Mouse (Mus musculus): ENCODE data around the gene Ephx1. TPM values are rescaled to one million over a fixed set of nuclear protein-coding genes. Genes with fewer than 3 reads are reported as not detected.
"Not testable (repeated sequence)": the region's sequence is repeated elsewhere in the genome, so short reads cannot be mapped to it uniquely, and the experiment has no call there.

Ephx1 gene
- polyA plus RNA-seq, 1 experiment: 60.6 TPM

- Histone ChIP-seq H3K36me3 (ENCODE audit: control insufficient read depth, insufficient read depth) (peaks cover 18% of the 10 kb centered on the region), H3K79me3 (ENCODE audit: low read depth) (peaks cover 10% of the 10 kb centered on the region), H3ac (ENCODE audit: control insufficient read depth, insufficient read length, low read depth) (no peak overlapping the region), H3K4me3 (ENCODE audit: insufficient read depth, poor library complexity, severe bottlenecking) (no peak overlapping the region), H3K27me3 (ENCODE audit: control insufficient read depth, insufficient read depth, insufficient read length) (no peaks in the 10 kb centered on the region), H3K79me2 (ENCODE audit: control insufficient read depth, insufficient read depth) (peaks cover 58% of the 10 kb centered on the region)
- no peak for TF ChIP-seq CEBPB (IDR thresholded peaks at IDR 0.05; ENCODE audit: low read depth)
Observed at GRCm38 (mm10) chr1:180943896-180944295, 76.8 kb downstream of the Ephx1 start.

DNA sequence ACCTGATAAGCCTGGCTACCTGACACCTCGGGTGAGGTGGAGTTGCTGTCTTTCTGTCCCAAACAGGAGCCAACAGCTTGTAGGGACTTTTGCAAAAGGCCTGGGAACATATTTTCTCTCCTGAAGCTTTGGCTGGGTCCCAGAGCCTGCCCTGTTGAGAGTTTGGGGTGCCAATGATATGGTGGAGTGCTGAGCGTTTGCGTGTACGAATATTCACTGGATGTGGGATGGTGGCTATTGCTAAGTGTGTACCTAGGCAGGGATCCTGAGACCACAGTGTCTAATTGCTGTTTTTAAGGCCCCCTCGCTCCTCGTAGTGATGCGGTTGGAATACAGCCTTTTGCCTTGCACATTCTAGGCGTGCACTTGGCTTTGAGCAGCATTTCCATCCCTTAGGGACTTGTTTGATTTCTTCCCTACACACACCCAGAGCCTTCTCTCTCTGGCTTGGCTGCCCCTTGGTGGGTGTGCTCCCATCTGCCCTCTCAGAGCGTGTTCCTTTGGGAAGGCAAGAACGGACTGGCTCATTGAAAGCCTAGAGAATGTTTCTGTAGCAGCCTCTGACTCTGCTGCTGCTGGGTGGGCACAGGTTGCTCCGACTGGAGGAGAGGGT lies 77.6 kb downstream of the Ephx1 start:
- Histone ChIP-seq H3K79me2 (ENCODE audit: control insufficient read depth, insufficient read depth) (peaks cover 58% of the 10 kb centered on the region), H3K36me3 (ENCODE audit: control insufficient read depth, insufficient read depth) (peaks cover 15% of the 10 kb centered on the region), H3K4me3 (ENCODE audit: insufficient read depth, poor library complexity, severe bottlenecking) (peak overlapping the region; percentile 60), H3K79me3 (ENCODE audit: low read depth) (peaks cover 10% of the 10 kb centered on the region), H3K27me3 (ENCODE audit: control insufficient read depth, insufficient read depth, insufficient read length) (no peaks in the 10 kb centered on the region), H3ac (ENCODE audit: control insufficient read depth, insufficient read length, low read depth) (peak overlapping the region; percentile 81)
- TF ChIP-seq USF1 (IDR thresholded peaks at IDR 0.05; ENCODE audit: low read depth) (no peak), CEBPB (IDR thresholded peaks at IDR 0.05; ENCODE audit: low read depth) (no peak), CTCF (IDR thresholded peaks at IDR 0.05; ENCODE audit: control insufficient read depth, insufficient read depth, insufficient read length) (no peak), MYOG (IDR thresholded peaks at IDR 0.05; ENCODE audit: control insufficient read depth, extremely low read depth, insufficient read length) (no peak)

GRCm38 (mm10) chr1:180942166-180943031 lies 78.3 kb downstream of the Ephx1 start, which contains the start of gene Tmem63a:
Gene Tmem63a (plus strand): TSS chr1:180942344.
- peak within 1 kb of the TSS; percentile 81 for H3ac ChIP-seq (ENCODE audit: control insufficient read depth, insufficient read length, low read depth)
- H3K79me2 ChIP-seq (ENCODE audit: control insufficient read depth, insufficient read depth): peaks cover 58% of the 10 kb centered on the region
- H3K79me3 ChIP-seq (ENCODE audit: low read depth): peaks cover 10% of the 10 kb centered on the region
- H3K27me3 ChIP-seq (ENCODE audit: control insufficient read depth, insufficient read depth, insufficient read length): no peaks in the 10 kb centered on the region
- peak within 1 kb of the TSS; percentile 60 for H3K4me3 ChIP-seq (ENCODE audit: insufficient read depth, poor library complexity, severe bottlenecking)
- TF ChIP-seq MYOG (IDR thresholded peaks at IDR 0.05; ENCODE audit: control insufficient read depth, extremely low read depth, insufficient read length) (no peak), CTCF (IDR thresholded peaks at IDR 0.05; ENCODE audit: control insufficient read depth, insufficient read depth, insufficient read length) (no peak)
- peaks cover 8% of the 10 kb centered on the region for H3K36me3 ChIP-seq (ENCODE audit: control insufficient read depth, insufficient read depth)

- TF ChIP-seq MAX (IDR thresholded peaks at IDR 0.05): no peak
- no peak for TF ChIP-seq CTCF (IDR thresholded peaks at IDR 0.05; ENCODE audit: control insufficient read depth, insufficient read depth, insufficient read length)
- no peak for TF ChIP-seq MYOG (IDR thresholded peaks at IDR 0.05; ENCODE audit: control insufficient read depth, extremely low read depth, insufficient read length)
- TF ChIP-seq MYOD1 (IDR thresholded peaks at IDR 0.05; ENCODE audit: control insufficient read depth, insufficient read length, low read depth): no peak
- TF ChIP-seq USF1 (IDR thresholded peaks at IDR 0.05; ENCODE audit: low read depth): no peak
- no peak for TF ChIP-seq CEBPB (IDR thresholded peaks at IDR 0.05; ENCODE audit: low read depth)
- TF ChIP-seq FOSL1 (IDR thresholded peaks at IDR 0.05; ENCODE audit: insufficient read depth, low read length, poor library complexity, severe bottlenecking): no peak
- peaks cover 54% of the 10 kb centered on the region for H3K79me2 ChIP-seq (ENCODE audit: control insufficient read depth, insufficient read depth)
- peaks cover 1% of the 10 kb centered on the region for H3K36me3 ChIP-seq (ENCODE audit: control insufficient read depth, insufficient read depth)
- H3K27me3 ChIP-seq (ENCODE audit: control insufficient read depth, insufficient read depth, insufficient read length): no peaks in the 10 kb centered on the region
- H3K4me3 ChIP-seq (ENCODE audit: insufficient read depth, poor library complexity, severe bottlenecking): peak overlapping the region; percentile 60
- peaks cover 10% of the 10 kb centered on the region for H3K79me3 ChIP-seq (ENCODE audit: low read depth)
- H3ac ChIP-seq (ENCODE audit: control insufficient read depth, insufficient read length, low read depth): peak overlapping the region; percentile 81
Observed at GRCm38 (mm10) chr1:180941726-180942125, 79.0 kb downstream of the Ephx1 start.

DNA sequence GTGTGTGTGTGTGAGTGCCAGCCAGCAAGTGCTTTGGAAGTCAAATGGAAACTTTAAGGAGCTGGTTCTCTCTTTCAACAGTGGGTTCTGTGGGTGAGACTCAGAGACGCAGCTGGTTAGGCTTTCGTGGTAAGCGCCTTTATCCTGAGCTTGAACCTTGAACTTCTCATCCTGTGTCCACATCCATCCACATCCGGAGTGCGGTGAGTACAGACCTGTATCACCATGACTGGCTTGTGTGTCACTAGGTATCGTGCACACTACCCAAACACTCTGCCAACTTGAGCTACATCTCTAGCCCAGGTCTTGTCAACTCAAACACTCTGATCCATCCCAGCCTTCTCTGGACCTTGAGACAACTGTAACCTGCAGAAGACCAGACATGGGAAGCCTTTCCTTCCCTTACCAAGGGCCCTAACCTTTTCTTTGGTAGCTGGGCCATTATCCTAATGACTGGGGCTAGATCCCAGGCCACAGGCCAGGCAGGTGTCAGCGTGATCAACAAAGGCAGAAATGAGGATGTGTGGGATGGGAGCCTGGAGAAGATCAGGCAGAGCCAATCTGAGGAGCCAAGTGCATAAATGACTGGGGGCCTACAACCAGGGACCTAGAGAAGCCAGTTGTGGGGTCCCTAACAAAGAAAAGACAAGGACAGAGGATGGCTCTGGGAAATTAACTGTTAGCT lies 79.8 kb downstream of the Ephx1 start:
- H3K79me3 ChIP-seq (ENCODE audit: low read depth): peaks cover 5% of the 10 kb centered on the region
- H3K4me3 ChIP-seq (ENCODE audit: insufficient read depth, poor library complexity, severe bottlenecking): peak overlapping the region; percentile 60

DNA sequence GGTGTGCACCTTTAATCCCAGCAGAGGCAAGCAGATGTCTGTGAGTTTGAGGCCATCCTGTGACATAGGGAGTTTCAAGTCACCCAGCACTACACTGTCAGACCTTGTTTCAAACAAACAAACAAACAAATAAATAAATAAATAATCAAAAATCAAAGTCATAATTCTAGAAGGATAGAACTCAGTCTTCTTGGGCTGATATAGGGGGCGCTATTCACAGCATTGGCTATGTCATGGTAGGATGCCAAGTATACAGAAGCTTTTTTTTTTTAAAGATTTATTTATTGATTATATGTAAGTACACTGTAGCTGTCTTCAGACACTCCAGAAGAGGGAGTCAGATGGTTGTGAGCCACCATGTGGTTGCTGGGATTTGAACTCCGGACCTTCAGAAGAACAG lies 81.9 kb downstream of the Ephx1 start:
- H3K27me3 ChIP-seq (ENCODE audit: control insufficient read depth, insufficient read depth, insufficient read length); H3K4me3 ChIP-seq (ENCODE audit: insufficient read depth, poor library complexity, severe bottlenecking); H3K79me3 ChIP-seq (ENCODE audit: low read depth); H3ac ChIP-seq (ENCODE audit: control insufficient read depth, insufficient read length, low read depth); H3K36me3 ChIP-seq (ENCODE audit: control insufficient read depth, insufficient read depth): not testable (repeated sequence)
- H3K79me2 ChIP-seq (ENCODE audit: control insufficient read depth, insufficient read depth): peaks cover 30% of the 10 kb centered on the region

More for the DNA sequence above, 79.8 kb downstream of the Ephx1 start:
- Histone ChIP-seq H3K36me3 (ENCODE audit: control insufficient read depth, insufficient read depth) (no peaks in the 10 kb centered on the region), H3ac (ENCODE audit: control insufficient read depth, insufficient read length, low read depth) (peak overlapping the region; percentile 13), H3K27me3 (ENCODE audit: control insufficient read depth, insufficient read depth, insufficient read length) (no peaks in the 10 kb centered on the region), H3K79me2 (ENCODE audit: control insufficient read depth, insufficient read depth) (peaks cover 46% of the 10 kb centered on the region)
- TF ChIP-seq MYOG (IDR thresholded peaks at IDR 0.05; ENCODE audit: control insufficient read depth, extremely low read depth, insufficient read length) (no peak), CEBPB (IDR thresholded peaks at IDR 0.05; ENCODE audit: low read depth) (no peak), CTCF (IDR thresholded peaks at IDR 0.05; ENCODE audit: control insufficient read depth, insufficient read depth, insufficient read length) (no peak), MYOD1 (IDR thresholded peaks at IDR 0.05; ENCODE audit: control insufficient read depth, insufficient read length, low read depth) (no peak), FOSL1 (IDR thresholded peaks at IDR 0.05; ENCODE audit: insufficient read depth, low read length, poor library complexity, severe bottlenecking) (no peak), USF1 (IDR thresholded peaks at IDR 0.05; ENCODE audit: low read depth) (no peak)

DNA sequence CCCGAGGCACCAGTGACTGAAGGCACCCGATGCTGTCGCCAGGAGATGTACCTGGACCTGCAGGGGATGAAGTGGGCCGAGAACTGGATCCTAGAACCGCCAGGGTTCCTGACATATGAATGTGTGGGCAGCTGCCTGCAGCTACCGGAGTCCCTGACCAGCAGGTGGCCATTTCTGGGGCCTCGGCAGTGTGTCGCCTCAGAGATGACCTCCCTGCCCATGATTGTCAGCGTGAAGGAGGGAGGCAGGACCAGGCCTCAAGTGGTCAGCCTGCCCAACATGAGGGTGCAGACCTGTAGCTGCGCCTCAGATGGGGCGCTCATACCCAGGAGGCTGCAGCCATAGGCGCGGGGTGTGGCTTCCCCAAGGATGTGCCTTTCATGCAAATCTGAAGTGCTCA lies 83.1 kb downstream of the Ephx1 start:
- H3K4me3 ChIP-seq (ENCODE audit: insufficient read depth, poor library complexity, severe bottlenecking); H3K27me3 ChIP-seq (ENCODE audit: control insufficient read depth, insufficient read depth, insufficient read length): not testable (repeated sequence)

GRCm38 (mm10) chr1:180936610-180937398 lies 83.9 kb downstream of the Ephx1 start:
- not testable (repeated sequence) for H3K4me3 ChIP-seq (ENCODE audit: insufficient read depth, poor library complexity, severe bottlenecking); H3K36me3 ChIP-seq (ENCODE audit: control insufficient read depth, insufficient read depth); H3K27me3 ChIP-seq (ENCODE audit: control insufficient read depth, insufficient read depth, insufficient read length); H3K79me3 ChIP-seq (ENCODE audit: low read depth)
- Histone ChIP-seq H3K79me2 (ENCODE audit: control insufficient read depth, insufficient read depth) (peaks cover 17% of the 10 kb centered on the region), H3ac (ENCODE audit: control insufficient read depth, insufficient read length, low read depth) (peak overlapping the region; percentile 7)

More for the DNA sequence above, 83.1 kb downstream of the Ephx1 start:
- H3K79me3 ChIP-seq (ENCODE audit: low read depth); H3K36me3 ChIP-seq (ENCODE audit: control insufficient read depth, insufficient read depth); H3ac ChIP-seq (ENCODE audit: control insufficient read depth, insufficient read length, low read depth): not testable (repeated sequence)
- peaks cover 19% of the 10 kb centered on the region for H3K79me2 ChIP-seq (ENCODE audit: control insufficient read depth, insufficient read depth)

All from C2C12 (cell line).